Mouse (Mus musculus) thymus, adult 2 months (tissue): ENCODE data around the gene Mecr. TPM values are rescaled to one million over a fixed set of nuclear protein-coding genes. Genes with fewer than 3 reads are reported as not detected.

Experiments used
- DNase-seq: peaks from one replicate; pipeline ENCODE4 v3.0.0; 2021
- H3K27ac ChIP-seq: fragments of 200-500 bp; 2 replicates; pipeline ENCODE4 v1.5.1; 2012; ENCODE audit warnings: low read length, control low read depth; ENCODE audit not compliant: control insufficient read depth, insufficient read depth
- H3K27me3 ChIP-seq: fragments of 200-500 bp; 2 replicates; pipeline ENCODE4 v1.6.1; 2012; ENCODE audit warnings: mild to moderate bottlenecking, low read length, moderate library complexity, mixed read lengths; ENCODE audit not compliant: control insufficient read depth, insufficient read depth
- H3K36me3 ChIP-seq: fragments of 200-500 bp; 2 replicates; pipeline ENCODE4 v1.6.1; 2012; ENCODE audit warnings: mild to moderate bottlenecking, low read length, moderate library complexity; ENCODE audit not compliant: control insufficient read depth, insufficient read depth
- H3K4me1 ChIP-seq: fragments of 200-500 bp; replicated peaks from 2 replicates; pipeline ENCODE4 v1.6.1; 2012; ENCODE audit warnings: low read length; ENCODE audit not compliant: control insufficient read depth, insufficient read depth
- H3K4me3 ChIP-seq: fragments of 200-500 bp; 2 replicates; pipeline ENCODE4 v1.5.1; 2012; ENCODE audit warnings: mild to moderate bottlenecking, low read length, control low read depth, moderate library complexity; ENCODE audit not compliant: control insufficient read depth, insufficient read depth
- CTCF ChIP-seq: fragments of 200-500 bp; IDR thresholded peaks from 2 replicates; pipeline ENCODE4 v1.5.1; 2012; ENCODE audit warnings: mild to moderate bottlenecking, control low read depth, low read length, moderate library complexity, borderline replicate concordance; ENCODE audit not compliant: control insufficient read depth, poor library complexity, insufficient read depth; ENCODE audit errors: extremely low read depth
- POLR2A ChIP-seq: fragments of 200-500 bp; IDR thresholded peaks from 2 replicates; pipeline ENCODE4 v1.6.1; 2012; ENCODE audit warnings: mild to moderate bottlenecking, low read length, control low read depth, moderate library complexity; ENCODE audit not compliant: control insufficient read depth, poor library complexity, insufficient read depth; ENCODE audit errors: extremely low read depth
- WGBS: fragments of 180-500 bp; shearing (Covaris S2); methylation state at CpG from one replicate; pipeline ENCODE4 v1.1.7; 2018; 5-methylcytosine and 5-hydroxymethylcytosine counted together
- polyA plus RNA-seq: library from polyadenylated mRNA; depleted of rRNA; stranded (reverse); fragments of >200 nt; gene quantifications from 2 replicates; pipeline ENCODE4 v1.2.3, GENCODE M21; 2012

Mecr gene
- polyA plus RNA-seq, 1 experiment = 26.4 TPM

DNA sequence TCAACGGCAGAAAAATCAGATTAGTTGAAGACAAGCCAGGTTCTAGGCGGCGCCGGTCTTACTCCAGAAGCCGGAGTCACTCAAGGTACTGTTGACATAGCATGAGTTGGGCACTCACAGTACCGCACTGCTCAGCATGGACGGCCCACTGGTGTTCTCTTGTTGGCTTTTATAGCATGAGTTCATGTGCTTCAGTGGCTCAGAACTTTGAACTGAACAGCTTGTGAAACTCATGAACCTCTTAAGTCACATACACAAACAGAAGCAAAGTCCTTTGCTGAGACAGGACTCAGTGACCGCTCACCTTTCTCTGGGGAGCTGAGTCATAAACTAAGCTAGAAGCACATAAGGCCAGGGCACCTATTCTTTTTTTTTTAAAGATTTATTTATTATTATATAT, 54.5 kb downstream of the Mecr start:
- H3K36me3 ChIP-seq = peaks cover 82% of the 10 kb centered on the region
- no peak for DNase-seq
- no peaks in the 10 kb centered on the region for H3K27me3 ChIP-seq
- no peak for TF ChIP-seq CTCF
- TF ChIP-seq POLR2A = no peak
- H3K4me1 ChIP-seq = no peaks in the 10 kb centered on the region
- no peak overlapping the region for H3K4me3 ChIP-seq
- no peak overlapping the region for H3K27ac ChIP-seq
- WGBS = 96% methylated on average over 8 of the region's 8 CpGs

DNA sequence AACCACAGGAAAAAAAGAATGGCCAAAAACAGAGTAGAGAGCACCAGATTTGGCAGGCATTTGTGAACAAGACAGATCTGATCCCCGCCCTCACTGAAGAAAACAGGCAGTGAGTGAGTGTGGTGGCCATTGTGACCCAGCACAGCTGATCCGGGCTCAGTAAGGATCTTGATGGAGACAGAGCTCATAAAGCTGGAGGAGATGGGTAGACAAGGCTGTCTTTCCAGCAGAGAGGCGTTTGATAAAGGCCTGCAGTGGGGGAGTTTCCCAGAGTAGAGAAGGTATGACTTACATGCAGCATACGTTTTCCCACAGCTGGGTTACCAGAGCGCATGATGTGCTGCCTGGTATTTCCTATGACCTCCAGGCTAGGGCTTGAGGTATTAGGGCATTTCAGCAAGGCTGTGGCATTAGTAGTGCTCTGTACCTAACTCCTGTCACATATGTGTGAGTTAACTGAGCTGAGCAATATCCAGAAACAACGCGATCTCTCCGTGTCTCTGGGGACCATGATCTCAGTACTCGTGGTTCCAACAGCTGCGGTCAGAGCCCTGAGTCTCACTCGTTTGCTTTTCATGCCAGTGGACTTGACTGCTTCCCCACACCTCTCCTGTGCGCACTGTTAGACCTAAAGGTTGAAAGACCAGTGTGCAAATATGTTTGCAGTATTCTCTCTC, 55.4 kb downstream of the Mecr start:
- Histone ChIP-seq H3K4me1 (no peaks in the 10 kb centered on the region), H3K36me3 (peaks cover 74% of the 10 kb centered on the region), H3K27me3 (no peaks in the 10 kb centered on the region), H3K4me3 (no peak overlapping the region), H3K27ac (no peak overlapping the region)
- 97% methylated on average over 12 of the region's 12 CpGs for WGBS
- no peak for DNase-seq
- TF ChIP-seq POLR2A = no peak
- TF ChIP-seq CTCF = no peak

DNA sequence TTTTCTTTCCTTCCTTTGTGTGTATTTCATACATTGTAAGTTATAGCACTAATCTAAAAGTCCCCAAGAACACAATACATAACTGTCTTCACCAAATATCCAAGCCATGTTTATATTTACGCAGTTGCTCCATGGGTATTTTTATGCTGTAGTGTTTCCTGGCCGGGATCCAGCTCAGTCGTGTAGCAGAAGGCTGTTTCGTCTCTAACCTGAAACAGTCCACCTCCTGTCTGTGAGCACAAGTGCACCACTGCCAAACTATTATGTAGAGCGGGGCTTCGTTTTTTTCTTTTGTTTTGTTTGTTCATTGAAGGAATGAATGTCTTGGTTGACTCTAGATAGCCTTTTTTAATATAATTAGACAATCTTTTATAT, 55.9 kb downstream of the Mecr start:
- Histone ChIP-seq H3K27me3 (no peaks in the 10 kb centered on the region), H3K36me3 (peaks cover 68% of the 10 kb centered on the region), H3K4me1 (no peaks in the 10 kb centered on the region), H3K27ac (no peak overlapping the region), H3K4me3 (no peak overlapping the region)
- TF ChIP-seq POLR2A (no peak), CTCF (no peak)
- DNase-seq = no peak
- 92% methylated on average over 6 of the region's 6 CpGs for WGBS

- Histone ChIP-seq H3K4me3 (no peak overlapping the region), H3K4me1 (no peaks in the 10 kb centered on the region), H3K27me3 (no peaks in the 10 kb centered on the region), H3K36me3 (peaks cover 57% of the 10 kb centered on the region), H3K27ac (no peak overlapping the region)
- TF ChIP-seq CTCF = no peak
- no peak for TF ChIP-seq POLR2A
- WGBS = 85% methylated on average over 15 of the region's 15 CpGs
- DNase-seq = no peak
Observed at GRCm38 (mm10) chr4:131901090-131901489, 57.8 kb downstream of the Mecr start.

GRCm38 (mm10) chr4:131904478-131904877, 61.2 kb downstream of the Mecr start:
- Histone ChIP-seq H3K36me3 (peaks cover 32% of the 10 kb centered on the region), H3K4me1 (no peaks in the 10 kb centered on the region), H3K4me3 (no peak overlapping the region), H3K27me3 (no peaks in the 10 kb centered on the region), H3K27ac (no peak overlapping the region)
- TF ChIP-seq POLR2A (no peak), CTCF (0 out of 2 replicates have a peak, but pooled peaks have one; percentile 34)
- DNase-seq = peak; percentile 50
- 73% methylated on average over 8 of the region's 8 CpGs for WGBS

- no peak for TF ChIP-seq POLR2A
- TF ChIP-seq CTCF = no peak
- H3K4me1 ChIP-seq = peaks cover 10% of the 10 kb centered on the region
- DNase-seq = no peak
Observed at GRCm38 (mm10) chr4:131906423-131906822, 63.2 kb downstream of the Mecr start.

DNA sequence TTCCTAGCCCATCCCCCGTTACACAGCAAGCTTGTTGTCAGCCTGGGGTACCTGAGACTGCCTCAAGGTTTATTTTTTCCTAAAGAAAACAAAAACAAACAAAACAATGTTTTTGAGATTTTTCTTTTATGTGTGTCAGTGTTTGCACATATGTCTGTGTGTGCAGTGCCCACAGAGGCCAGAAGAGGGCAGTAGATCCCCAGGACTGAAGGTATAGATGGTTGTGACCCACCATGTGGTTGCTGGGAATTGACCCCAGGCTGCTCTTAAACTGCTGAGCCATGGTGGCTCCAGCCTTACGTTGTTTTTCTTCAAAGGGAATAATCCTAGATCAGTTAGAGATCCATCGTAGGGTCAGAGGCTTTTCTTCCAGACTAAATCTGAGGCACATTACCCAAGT, 64.6 kb downstream of the Mecr start:
- no peak for TF ChIP-seq CTCF
- TF ChIP-seq POLR2A = no peak
- Histone ChIP-seq H3K4me1 (peaks cover 10% of the 10 kb centered on the region), H3K4me3 (no peak overlapping the region), H3K36me3 (no peaks in the 10 kb centered on the region), H3K27me3 (no peaks in the 10 kb centered on the region), H3K27ac (no peak overlapping the region)
- DNase-seq = no peak
- WGBS = 100% methylated on average over 3 of the region's 3 CpGs

More at GRCm38 (mm10) chr4:131906423-131906822, 63.2 kb downstream of the Mecr start:
- Histone ChIP-seq H3K36me3 (peaks cover 12% of the 10 kb centered on the region), H3K27me3 (no peaks in the 10 kb centered on the region), H3K27ac (no peak overlapping the region), H3K4me3 (no peak overlapping the region)
- WGBS = 93% methylated on average over 6 of the region's 6 CpGs
